In the genomic region with DNA sequence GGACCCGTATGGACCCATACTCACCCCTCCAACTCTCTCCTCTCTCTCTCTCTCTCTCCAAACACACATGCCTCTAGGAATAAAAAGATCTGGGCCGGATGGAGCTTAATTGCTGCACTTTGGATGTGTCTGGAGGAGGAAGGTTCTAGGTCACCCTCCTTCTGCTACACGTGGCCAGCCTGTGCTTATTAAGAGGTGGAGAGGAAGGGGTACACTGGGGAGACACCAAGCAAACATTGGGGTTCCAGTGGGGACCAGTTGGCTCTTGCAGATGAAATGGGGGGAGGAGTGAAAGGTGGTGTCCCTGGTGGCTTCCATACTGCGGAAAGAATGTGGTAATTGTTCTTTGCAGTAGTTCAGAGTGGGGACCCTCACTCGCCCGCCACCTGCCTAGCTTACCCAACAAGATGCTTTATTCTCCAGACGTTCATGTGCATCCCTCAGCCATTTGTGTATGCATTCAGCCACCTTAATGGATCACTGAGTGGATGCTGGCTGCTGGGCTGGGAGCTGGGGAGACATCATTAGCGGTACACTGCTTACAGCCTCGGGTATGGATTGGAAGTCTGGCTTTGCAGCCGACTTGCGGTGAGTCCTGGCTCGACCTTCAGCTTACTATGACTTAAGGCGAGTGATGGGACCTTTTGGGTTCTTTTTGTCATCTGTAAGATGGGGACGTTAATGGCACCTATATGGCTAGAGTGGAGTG, we compare ENCODE assay signal across 12 mouse cellular contexts. TPM values are rescaled to one million over a fixed set of nuclear protein-coding genes. Genes with fewer than 3 reads are reported as not detected.
DNase-seq lines count a peak whose midpoint lies in the region; ATAC-seq and TF ChIP-seq lines count a peak whose summit lies in the region.
"Had no signal": no experiment of that assay in that cellular context is flagged by ENCODE, and none has a peak within 500 bp of the region (broad histone marks: within the 10 kb centered on the region; RNA-seq: fewer than 3 reads in every experiment).

No protein-coding gene starts in this region.

- H3K9me3 ChIP-seq in lung, embryonic 14.5 days (ENCODE audit: low read depth, low read length) = no peaks in the 10 kb centered on the region
- no peaks in the 10 kb centered on the region for H3K9me3 ChIP-seq in hindbrain, embryonic 14.5 days (ENCODE audit: control insufficient read depth, low read length)
- H3K9me3 ChIP-seq in liver, embryonic 11.5 days (ENCODE audit: control insufficient read depth, low read length) = no peaks in the 10 kb centered on the region
- H3K9me3 ChIP-seq: limb, embryonic 12.5 days; neural tube, embryonic 12.5 days had no signal

- peaks cover 21% of the 10 kb centered on the region for H3K4me1 ChIP-seq in heart, adult 2 months (ENCODE audit: control insufficient read depth, insufficient read depth, low read length)
- peaks cover 13% of the 10 kb centered on the region for H3K4me1 ChIP-seq in lung, embryonic 14.5 days (ENCODE audit: insufficient read depth)
- H3K4me1 ChIP-seq in hindbrain, embryonic 14.5 days (replicated peaks; ENCODE audit: control insufficient read depth, insufficient read depth, low read length) = peaks cover 18% of the 10 kb centered on the region; the same call in 1 of the 2 replicates
- peaks cover 11% of the 10 kb centered on the region for H3K4me1 ChIP-seq in liver, embryonic 11.5 days (replicated peaks; ENCODE audit: control insufficient read depth, insufficient read depth, low read length)

- intact Hi-C loops in heart, adult 2 months (cut with DNase I) = loop anchor here (2.0 kb wide), 1 partner anchor 59 kb away; no protein-coding TSS in a partner anchor

- no peak for TF ChIP-seq POLR2A in heart, adult 2 months (IDR thresholded peaks at IDR 0.05; ENCODE audit: insufficient read depth, low read depth, low read length)

- H3K79me2 ChIP-seq in heart, adult 2 months (replicated peaks; ENCODE audit: control insufficient read depth, insufficient read depth, low read length) = no peaks in the 10 kb centered on the region

- peak overlapping the region; percentile 92 for H3K27ac ChIP-seq in heart, adult 2 months
- peak overlapping the region; percentile 98 for H3K27ac ChIP-seq in lung, embryonic 14.5 days (ENCODE audit: low read depth)
- H3K27ac ChIP-seq in hindbrain, embryonic 14.5 days = peak overlapping the region; percentile 49
- H3K27ac ChIP-seq in liver, embryonic 11.5 days (ENCODE audit: low read depth, low read length) = no peak overlapping the region

- no peak overlapping the region for H3K9ac ChIP-seq in heart, adult 2 months (ENCODE audit: low read depth, low read length)
- no peak overlapping the region for H3K9ac ChIP-seq in lung, embryonic 14.5 days
- no peak overlapping the region for H3K9ac ChIP-seq in hindbrain, embryonic 14.5 days
- no peak overlapping the region for H3K9ac ChIP-seq in liver, embryonic 11.5 days (ENCODE audit: low read depth, low read length)
- H3K9ac ChIP-seq: limb, embryonic 12.5 days; neural tube, embryonic 12.5 days had no signal

- ATAC-seq in lung, embryonic 14.5 days (ENCODE audit: insufficient read depth) = no peak
- peak; percentile 46; the same call in 1 of the 2 replicates for ATAC-seq in hindbrain, embryonic 14.5 days (ENCODE audit: low FRiP score)
- ATAC-seq in liver, embryonic 11.5 days (replicated peaks; ENCODE audit: low FRiP score) = no peak

- WGBS in heart, adult 2 months = 74% methylated on average over 14 of the region's 14 CpGs
- 68% methylated on average over 14 of the region's 14 CpGs for WGBS in lung, embryonic 14.5 days
- 62% methylated on average over 14 of the region's 14 CpGs for WGBS in hindbrain, embryonic 14.5 days
- WGBS in liver, embryonic 11.5 days = 78% methylated on average over 14 of the region's 14 CpGs

- no peak overlapping the region for H3K4me3 ChIP-seq in heart, adult 2 months
- H3K4me3 ChIP-seq in lung, embryonic 14.5 days (ENCODE audit: low read depth, low read length) = no peak overlapping the region
- H3K4me3 ChIP-seq in hindbrain, embryonic 14.5 days (replicated peaks; ENCODE audit: low read length) = no peak overlapping the region
- H3K4me3 ChIP-seq in liver, embryonic 11.5 days (ENCODE audit: low read depth, low read length) = no peak overlapping the region
- H3K4me3 ChIP-seq: limb, embryonic 12.5 days; neural tube, embryonic 12.5 days had no signal

- DNase-seq in heart, adult 2 months = no peak
- no peak for DNase-seq in heart, postnatal 4 days
- DNase-seq in lung, embryonic 14.5 days = peak; percentile 23
- DNase-seq in lung, postnatal 25 days (ENCODE audit: low spot score) = no peak
- DNase-seq in ES-CJ7 (ENCODE audit: low read depth, low spot score) = peak; percentile 57
- DNase-seq in hindbrain, embryonic 14.5 days (ENCODE audit: low spot score) = no peak
- DNase-seq in liver, embryonic 11.5 days (ENCODE audit: low spot score) = no peak
- DNase-seq in spleen, postnatal 10 days (ENCODE audit: low spot score in 2 of 2) = no peak
- DNase-seq: adrenal gland, adult 8-10 months; right cerebral cortex, postnatal 25 days had no signal

- TF ChIP-seq CTCF in heart, adult 2 months (IDR thresholded peaks at IDR 0.05) = no peak
- no peak for TF ChIP-seq CTCF in lung, embryonic 14.5 days (IDR thresholded peaks at IDR 0.05; ENCODE audit: low read depth)

- no peak overlapping the region for H3K4me2 ChIP-seq in lung, embryonic 14.5 days
- no peak overlapping the region for H3K4me2 ChIP-seq in hindbrain, embryonic 14.5 days (replicated peaks)
- H3K4me2 ChIP-seq in liver, embryonic 11.5 days = no peak overlapping the region
- H3K4me2 ChIP-seq: limb, embryonic 12.5 days; neural tube, embryonic 12.5 days had no signal

- no peaks in the 10 kb centered on the region for H3K36me3 ChIP-seq in heart, adult 2 months (ENCODE audit: control insufficient read depth, insufficient read depth, low read length)
- H3K36me3 ChIP-seq in lung, embryonic 14.5 days (ENCODE audit: insufficient read depth) = no peaks in the 10 kb centered on the region
- no peaks in the 10 kb centered on the region for H3K36me3 ChIP-seq in hindbrain, embryonic 14.5 days (replicated peaks; ENCODE audit: control insufficient read depth, insufficient read depth)
- H3K36me3 ChIP-seq in liver, embryonic 11.5 days (ENCODE audit: control insufficient read depth, insufficient read depth, low read length) = no peaks in the 10 kb centered on the region
- H3K36me3 ChIP-seq: limb, embryonic 12.5 days; neural tube, embryonic 12.5 days had no signal

- no peak for TF ChIP-seq EP300 in heart, adult 2 months (IDR thresholded peaks at IDR 0.05; ENCODE audit: insufficient read depth, low read depth, low read length)

- H3K27me3 ChIP-seq in heart, adult 2 months (ENCODE audit: control insufficient read depth, insufficient read depth, low read length) = no peaks in the 10 kb centered on the region
- no peaks in the 10 kb centered on the region for H3K27me3 ChIP-seq in lung, embryonic 14.5 days (ENCODE audit: insufficient read depth, low read length)
- H3K27me3 ChIP-seq in hindbrain, embryonic 14.5 days (ENCODE audit: control insufficient read depth, insufficient read depth, low read length) = no peaks in the 10 kb centered on the region
- no peaks in the 10 kb centered on the region for H3K27me3 ChIP-seq in liver, embryonic 11.5 days (replicated peaks; ENCODE audit: control insufficient read depth, insufficient read depth, low read length)
- H3K27me3 ChIP-seq: limb, embryonic 12.5 days; neural tube, embryonic 12.5 days had no signal

RNA-seq across cellular contexts. Expression of gene Wasf2, which starts 14.4 kb away (rescaled TPM):
- 10 to 100 TPM; 77.5 to 83.8 TPM for total RNA-seq in heart, adult 2 months (2021)
- 34.6 and 39.7 TPM in 2 replicates for polyA plus RNA-seq in heart, adult 2 months (2012; rRNA removed)
- total RNA-seq in heart, postnatal 4 days (2021) = 100 to 1,000 TPM; 141 to 149 TPM
- 96.3 and 101 TPM in 2 replicates for polyA plus RNA-seq in lung, embryonic 14.5 days (2014; fragmentation: Nextera tagmentation; extraction: Ambion mirVana)
- 21.0 and 23.9 TPM in 2 replicates for polyA plus RNA-seq in hindbrain, embryonic 14.5 days (2014; fragmentation: Nextera tagmentation; extraction: Ambion mirVana)
- polyA plus RNA-seq in liver, embryonic 11.5 days (2014; fragmentation: Nextera tagmentation; extraction: Ambion mirVana) = 32.1 and 42.2 TPM in 2 replicates

Comparison
In these comparisons a context has a peak if more than half of its experiments do, and no peak if none do; other contexts are left out.
1. DNase-seq: peak in lung, embryonic 14.5 days (single experiment) and ES-CJ7 (single experiment); none in heart, adult 2 months (0 of 2), heart, postnatal 4 days (single experiment), lung, postnatal 25 days (single experiment), hindbrain, embryonic 14.5 days (single experiment), liver, embryonic 11.5 days (single experiment) and spleen, postnatal 10 days (0 of 2).